Mouse (Mus musculus) kidney, embryonic 14.5 days (tissue): ENCODE data around the gene Tmem87a. TPM values are rescaled to one million over a fixed set of nuclear protein-coding genes. Genes with fewer than 3 reads are reported as not detected.

Experiments
- ATAC-seq: fragments of 200-750 bp; cut with Nextera tagmentation; 2 replicates; pipeline ENCODE4 v1.8.0; 2017; ENCODE audit warnings: moderate number of reproducible peaks, mild to moderate bottlenecking, moderate TSS enrichment, moderate library complexity; ENCODE audit not compliant: low FRiP score, low TSS enrichment
- H3K27ac ChIP-seq: fragments of 300-500 bp; sonication (generic); 2 replicates; pipeline ENCODE4 v1.5.1; 2014; ENCODE audit warnings: low read depth, mild to moderate bottlenecking, low read length, moderate library complexity, mixed read lengths
- H3K27me3 ChIP-seq: fragments of 300-500 bp; sonication (generic); 2 replicates; pipeline ENCODE4 v1.6.1; 2014; ENCODE audit warnings: mild to moderate bottlenecking, low read length; ENCODE audit not compliant: control insufficient read depth, insufficient read depth
- H3K36me3 ChIP-seq: fragments of 300-500 bp; sonication (generic); 2 replicates; pipeline ENCODE4 v1.6.1; 2014; ENCODE audit warnings: low read length, mixed read lengths; ENCODE audit not compliant: control insufficient read depth, insufficient read depth
- H3K4me1 ChIP-seq: fragments of 300-500 bp; sonication (generic); 2 replicates; pipeline ENCODE4 v1.6.1; 2014; ENCODE audit warnings: low read length, mixed read lengths; ENCODE audit not compliant: control insufficient read depth, insufficient read depth
- H3K4me2 ChIP-seq: fragments of 300-500 bp; sonication (generic); replicated peaks from 2 replicates; pipeline ENCODE4 v1.6.1; 2014; ENCODE audit warnings: low read depth, mild to moderate bottlenecking, low read length
- H3K4me3 ChIP-seq: fragments of 300-500 bp; sonication (generic); 2 replicates; pipeline ENCODE4 v1.5.1; 2014; ENCODE audit warnings: mild to moderate bottlenecking, low read length
- H3K9ac ChIP-seq: fragments of 300-500 bp; sonication (generic); 2 replicates; pipeline ENCODE4 v1.6.1; 2014; ENCODE audit warnings: low read depth, mild to moderate bottlenecking, low read length, moderate library complexity
- H3K9me3 ChIP-seq: fragments of 300-500 bp; sonication (generic); 2 replicates; pipeline ENCODE4 v1.6.1; 2016; ENCODE audit warnings: low read length; ENCODE audit not compliant: control insufficient read depth
- WGBS: fragments of 180-500 bp; shearing (Covaris S2); extraction: QIAGEN DNeasy Blood & Tissue Kit; methylation state at CpG from one replicate; pipeline ENCODE4 v1.1.7; 2014; 5-methylcytosine and 5-hydroxymethylcytosine counted together
- polyA plus RNA-seq: library from polyadenylated mRNA; unstranded; fragments of >200 nt; fragmentation: Nextera tagmentation; extraction: Ambion mirVana; gene quantifications from 2 replicates; pipeline ENCODE4 v1.2.1, GENCODE M21; 2014

Gene Tmem87a
- polyA plus RNA-seq, 1 experiment from 2014 or later: 20.2 TPM

DNA sequence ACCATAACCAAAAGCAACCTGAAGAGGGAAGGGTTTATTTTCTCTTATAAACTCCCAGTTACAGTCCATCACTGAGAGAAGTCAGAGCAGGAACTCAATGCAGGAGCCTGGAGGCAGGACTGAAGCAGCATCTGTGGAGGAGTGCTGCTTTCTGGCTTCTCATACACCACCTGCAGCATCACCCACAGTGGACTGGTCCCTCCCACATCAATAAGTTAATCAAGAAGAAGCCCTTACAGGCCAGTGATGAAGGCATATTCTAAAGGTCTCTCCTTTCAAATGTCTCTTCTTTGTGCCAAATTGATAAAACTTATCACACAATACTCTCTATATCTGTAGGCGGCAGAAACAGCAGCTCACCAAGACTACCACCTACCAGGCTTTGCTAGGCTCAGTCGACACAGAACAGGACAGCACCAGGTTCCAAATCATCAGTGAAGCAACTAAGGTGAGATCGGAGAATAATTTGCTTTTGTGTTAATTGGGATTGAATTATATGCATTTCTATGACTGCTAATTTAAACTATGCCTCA, 7.2 kb upstream of the Tmem87a start:
- Histone ChIP-seq H3K4me2 (no peak overlapping the region), H3K9me3 (peaks cover 3% of the 10 kb centered on the region; the same call in 1 of the 2 replicates), H3K9ac (no peak overlapping the region), H3K4me1 (no peaks in the 10 kb centered on the region), H3K36me3 (no peaks in the 10 kb centered on the region), H3K27me3 (no peaks in the 10 kb centered on the region), H3K4me3 (no peak overlapping the region), H3K27ac (no peak overlapping the region)
- whole genome bisulfite sequencing: 93% methylated on average over 3 of the region's 3 CpGs
- ATAC-seq: no peak

DNA sequence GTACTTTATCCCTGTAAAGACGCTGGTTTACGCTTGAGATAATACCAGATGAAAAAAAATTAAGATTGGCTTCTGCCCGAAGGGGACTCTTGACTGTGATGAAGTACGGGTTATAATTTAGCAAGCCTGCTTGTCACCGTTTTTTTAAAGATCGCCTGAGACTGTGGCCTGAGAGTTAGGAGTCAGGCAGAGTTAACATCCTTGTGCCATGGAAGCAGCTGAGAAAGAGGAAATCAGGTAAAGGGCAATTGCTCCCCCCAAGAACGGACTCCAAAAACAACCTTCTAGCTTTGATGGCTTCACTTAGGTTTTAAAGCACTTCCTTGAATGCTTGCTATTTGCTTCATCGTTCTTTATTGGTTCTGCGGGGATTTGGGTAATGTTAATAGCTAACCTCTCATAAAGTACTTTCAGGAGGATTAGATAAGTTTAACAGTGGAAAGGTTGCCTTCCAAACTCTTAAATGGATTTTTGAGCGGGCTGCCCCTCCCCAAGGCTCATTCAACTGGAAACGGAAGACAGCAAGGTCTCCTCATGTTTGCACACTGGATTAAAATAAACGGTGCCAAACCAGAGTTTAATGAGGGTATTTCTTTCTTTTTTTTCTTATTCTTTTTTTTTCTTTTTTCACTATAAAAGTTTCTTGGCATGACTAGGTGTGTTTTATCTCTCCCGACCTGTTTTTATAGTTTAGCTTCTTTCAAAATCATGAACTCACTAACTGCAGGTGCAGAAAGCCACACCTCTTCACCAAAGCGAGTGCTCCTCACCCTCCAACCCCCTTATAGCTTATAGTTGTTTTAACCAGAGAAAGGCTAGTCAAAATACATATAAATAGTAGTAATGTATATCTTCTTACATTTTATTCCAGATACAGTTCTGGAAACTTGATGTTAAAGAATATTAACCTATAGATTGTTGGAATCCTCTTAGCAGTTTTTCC, 1.2 kb upstream of the Tmem87a start:
- Histone ChIP-seq H3K4me1 (peaks cover 5% of the 10 kb centered on the region; the same call in 1 of the 2 replicates), H3K9me3 (peaks cover 3% of the 10 kb centered on the region; the same call in 1 of the 2 replicates), H3K9ac (peak overlapping the region; percentile 76; the same call in 1 of the 2 replicates), H3K27ac (peak overlapping the region; percentile 98), H3K4me2 (peak overlapping the region; percentile 85), H3K27me3 (no peaks in the 10 kb centered on the region), H3K36me3 (peaks cover 8% of the 10 kb centered on the region; the same call in 1 of the 2 replicates), H3K4me3 (peak overlapping the region; percentile 93)
- ATAC-seq: no peak
- WGBS: 16% methylated on average over 14 of the region's 14 CpGs

DNA sequence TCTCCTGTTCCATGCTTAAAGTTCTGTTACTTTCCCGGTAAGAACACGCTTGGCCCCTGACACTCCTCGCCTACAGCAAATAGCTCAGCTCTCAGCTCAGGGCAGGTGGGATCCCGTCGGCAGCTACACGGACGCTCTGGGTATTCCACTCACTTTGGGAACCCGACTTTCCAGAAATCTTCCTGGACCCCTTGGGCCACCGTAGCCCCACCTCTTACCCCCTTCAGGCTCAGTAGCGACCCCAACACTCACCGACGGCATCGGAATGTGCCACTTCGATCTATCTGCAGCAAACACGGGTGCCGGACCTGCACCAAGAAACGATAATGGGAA, 294 bp downstream of the Tmem87a start, which contains the start of gene Ganc:
Gene Ganc (plus strand): TSS at position 244 of the 333 bp plus-strand sequence.
- H3K9ac ChIP-seq: peak within 1 kb of the TSS; percentile 76

DNA sequence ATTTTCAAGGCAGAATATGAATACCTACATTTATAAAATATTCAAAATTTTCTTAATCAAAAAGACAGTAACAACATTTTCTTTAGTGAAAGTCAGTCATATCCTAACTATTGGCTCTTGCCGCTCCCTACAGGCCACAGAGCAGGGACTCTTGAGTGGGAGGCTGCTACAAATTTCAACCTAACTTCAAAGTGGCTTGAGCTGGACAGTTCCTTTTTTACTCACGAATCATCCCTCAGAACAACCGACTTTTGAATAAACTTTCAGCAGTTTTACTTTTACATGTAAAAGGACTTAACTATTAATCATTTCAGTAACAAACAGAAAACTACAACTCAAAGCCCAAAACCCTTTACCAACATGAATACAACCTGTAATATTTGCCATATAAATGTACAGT, 1.1 kb downstream of the Tmem87a start:
- H3K4me2 ChIP-seq: peak overlapping the region; percentile 60
- peak overlapping the region; percentile 76; the same call in 1 of the 2 replicates for H3K9ac ChIP-seq
- H3K9me3 ChIP-seq: no peaks in the 10 kb centered on the region
- WGBS: 33% methylated on average over 3 of the region's 3 CpGs
- H3K4me3 ChIP-seq: peak overlapping the region; percentile 93
- no peak overlapping the region for H3K27ac ChIP-seq
- peaks cover 8% of the 10 kb centered on the region; the same call in 1 of the 2 replicates for H3K36me3 ChIP-seq
- H3K4me1 ChIP-seq: peaks cover 5% of the 10 kb centered on the region; the same call in 1 of the 2 replicates
- no peak for ATAC-seq
- H3K27me3 ChIP-seq: no peaks in the 10 kb centered on the region

More for the DNA sequence above, 294 bp downstream of the Tmem87a start, which contains the start of gene Ganc:
- H3K4me3 ChIP-seq: peak within 1 kb of the TSS; percentile 93
- peak within 1 kb of the TSS; percentile 98 for H3K27ac ChIP-seq
- peaks cover 5% of the 10 kb centered on the region; the same call in 1 of the 2 replicates for H3K4me1 ChIP-seq
- H3K4me2 ChIP-seq: peak within 1 kb of the TSS; percentile 85
- H3K27me3 ChIP-seq: no peaks in the 10 kb centered on the region
- WGBS: 0% methylated on average over 17 of the region's 17 CpGs
- ATAC-seq: peak; percentile 83
- H3K36me3 ChIP-seq: peaks cover 8% of the 10 kb centered on the region; the same call in 1 of the 2 replicates
- H3K9me3 ChIP-seq: no peaks in the 10 kb centered on the region

DNA sequence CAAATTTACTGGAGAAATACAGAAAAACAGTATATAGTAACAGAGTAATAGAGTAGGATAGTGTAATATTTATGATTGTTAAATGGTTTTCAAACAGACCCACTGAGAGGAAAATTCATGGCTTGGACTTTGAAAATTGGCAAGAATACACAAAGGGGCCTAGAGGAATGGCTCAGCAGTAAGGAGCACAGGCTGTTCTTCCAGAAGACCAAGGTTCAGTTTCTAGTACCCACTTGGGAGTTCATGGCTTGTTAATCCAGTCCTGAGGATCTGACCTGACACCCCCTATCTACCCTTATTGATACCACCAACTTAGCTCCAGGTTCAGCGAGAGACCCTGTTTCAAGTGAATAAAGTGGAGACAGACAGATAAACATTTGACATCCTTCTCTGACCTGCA, 6.0 kb downstream of the Tmem87a start:
- Histone ChIP-seq H3K27me3 (no peaks in the 10 kb centered on the region), H3K9me3 (no peaks in the 10 kb centered on the region), H3K27ac (no peak overlapping the region), H3K4me3 (no peak overlapping the region), H3K36me3 (peaks cover 48% of the 10 kb centered on the region), H3K4me2 (no peak overlapping the region), H3K9ac (no peak overlapping the region), H3K4me1 (peaks cover 3% of the 10 kb centered on the region; the same call in 1 of the 2 replicates)
- 81% methylated on average over 1 of the region's 1 CpGs for WGBS
- no peak for ATAC-seq

DNA sequence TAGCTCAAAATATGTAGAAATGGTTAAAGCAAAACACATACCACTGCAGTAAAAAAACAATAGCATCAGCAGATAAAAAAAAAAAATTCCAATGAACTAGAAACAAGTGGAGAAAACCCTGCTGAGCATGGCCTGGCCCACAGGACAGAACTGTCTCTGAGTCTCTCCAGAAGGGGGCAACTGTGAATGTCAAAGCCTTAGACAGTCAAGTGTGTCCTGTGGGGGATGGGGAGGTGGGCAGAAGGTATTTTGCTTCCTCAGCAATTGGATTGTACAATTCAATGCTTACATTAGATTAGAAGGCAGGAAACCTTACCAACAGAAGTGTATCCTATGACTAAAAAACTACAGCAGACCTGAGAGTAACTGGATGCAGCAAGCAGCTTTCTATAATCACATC, 11.5 kb downstream of the Tmem87a start:
- no peak for ATAC-seq
- no peaks in the 10 kb centered on the region for H3K9me3 ChIP-seq
- no peak overlapping the region for H3K4me3 ChIP-seq
- H3K27me3 ChIP-seq: no peaks in the 10 kb centered on the region
- H3K4me2 ChIP-seq: no peak overlapping the region
- H3K36me3 ChIP-seq: peaks cover 79% of the 10 kb centered on the region
- no peak overlapping the region for H3K27ac ChIP-seq
- no peaks in the 10 kb centered on the region for H3K4me1 ChIP-seq
- H3K9ac ChIP-seq: no peak overlapping the region

DNA sequence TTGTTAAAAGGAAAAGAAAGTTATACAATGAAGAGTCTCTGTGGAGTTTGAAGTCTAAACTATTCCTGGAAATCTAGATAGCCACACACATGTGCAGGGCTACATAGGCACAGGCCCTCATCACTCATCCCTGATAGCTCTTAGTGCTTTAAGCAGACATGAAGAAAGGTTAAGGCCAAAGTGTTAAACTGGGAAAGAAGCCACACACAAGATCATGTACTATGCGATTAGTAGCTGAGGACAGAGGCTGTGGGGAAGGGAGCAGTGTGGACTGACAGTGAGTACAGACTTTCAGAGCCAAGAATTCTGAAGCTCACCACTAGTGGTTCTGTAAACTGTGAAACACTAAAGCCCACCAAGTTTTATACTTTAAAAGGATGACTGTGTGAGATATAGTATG, 13.0 kb downstream of the Tmem87a start:
- H3K36me3 ChIP-seq: peaks cover 68% of the 10 kb centered on the region
- no peak overlapping the region for H3K4me2 ChIP-seq
- ATAC-seq: no peak
- 92% methylated on average over 1 of the region's 1 CpGs for WGBS
- H3K9me3 ChIP-seq: no peaks in the 10 kb centered on the region
- H3K9ac ChIP-seq: no peak overlapping the region
- no peak overlapping the region for H3K4me3 ChIP-seq
- no peaks in the 10 kb centered on the region for H3K27me3 ChIP-seq
- H3K4me1 ChIP-seq: no peaks in the 10 kb centered on the region
- no peak overlapping the region for H3K27ac ChIP-seq

DNA sequence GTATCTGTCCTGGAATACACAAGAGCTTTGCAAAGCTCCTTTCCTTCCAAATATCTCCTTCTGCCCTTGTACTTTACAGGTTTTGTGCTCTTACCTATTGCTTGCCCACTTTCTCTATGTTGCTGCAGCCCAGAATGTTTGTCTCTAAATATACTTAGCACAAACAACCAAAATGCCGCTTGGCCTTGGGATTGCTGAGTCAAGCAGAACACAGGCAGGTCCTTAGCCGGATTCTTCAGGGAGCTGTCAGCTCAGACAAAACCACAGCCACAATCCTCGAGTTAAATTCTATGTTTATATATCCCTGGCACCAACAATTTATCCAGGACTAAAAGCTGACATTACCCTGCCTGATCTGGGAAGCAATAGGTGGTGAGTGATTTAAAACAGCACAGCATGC, 14.5 kb downstream of the Tmem87a start:
- Histone ChIP-seq H3K9me3 (no peaks in the 10 kb centered on the region), H3K27me3 (no peaks in the 10 kb centered on the region), H3K36me3 (peaks cover 68% of the 10 kb centered on the region), H3K4me2 (no peak overlapping the region), H3K27ac (no peak overlapping the region), H3K4me3 (no peak overlapping the region), H3K9ac (no peak overlapping the region), H3K4me1 (no peaks in the 10 kb centered on the region)
- 90% methylated on average over 3 of the region's 3 CpGs for WGBS
- ATAC-seq: no peak

DNA sequence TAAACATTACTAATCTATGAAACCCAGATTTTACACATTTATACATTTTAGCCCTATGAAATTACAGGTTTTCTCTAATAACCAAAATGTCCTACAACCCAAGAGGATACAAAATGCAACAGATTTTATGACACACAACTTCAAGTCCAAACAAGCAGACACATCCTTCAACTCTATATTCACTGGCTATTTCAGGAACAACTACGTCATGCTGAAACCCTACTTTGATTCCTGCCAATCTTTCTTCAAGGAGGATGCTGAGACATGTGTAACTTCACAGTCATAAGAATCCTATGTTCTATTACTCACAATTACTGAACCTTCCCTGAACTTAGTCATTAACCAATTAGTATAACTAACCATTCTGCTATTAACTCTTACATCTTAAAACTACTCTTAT, 16.6 kb downstream of the Tmem87a start:
- Histone ChIP-seq H3K9ac (no peak overlapping the region), H3K4me1 (no peaks in the 10 kb centered on the region), H3K27ac (no peak overlapping the region), H3K9me3 (no peaks in the 10 kb centered on the region), H3K4me2 (no peak overlapping the region), H3K4me3 (no peak overlapping the region), H3K36me3 (peaks cover 53% of the 10 kb centered on the region), H3K27me3 (no peaks in the 10 kb centered on the region)
- WGBS: 93% methylated on average over 1 of the region's 1 CpGs
- no peak for ATAC-seq
